Mouse (Mus musculus) cortical plate, adult 2 months (tissue): ENCODE results near the gene Olfr1325. TPM values are rescaled to one million over a fixed set of nuclear protein-coding genes. Genes with fewer than 3 reads are reported as not detected.
"Not testable (repeated sequence)": the region's sequence is repeated elsewhere in the genome, so short reads cannot be mapped to it uniquely, and the experiment has no call there.

Experiments
- H3K27ac ChIP-seq: fragments of 200-500 bp; 2 replicates; pipeline ENCODE4 v1.5.1; 2012; ENCODE audit warnings: low read length, control low read depth, inconsistent platforms; ENCODE audit not compliant: insufficient read depth
- H3K4me1 ChIP-seq: fragments of 200-500 bp; 2 replicates; pipeline ENCODE4 v1.6.1; 2011; ENCODE audit warnings: low read length; ENCODE audit not compliant: control insufficient read depth, insufficient read depth
- H3K4me3 ChIP-seq: fragments of 200-500 bp; 2 replicates; pipeline ENCODE4 v1.5.1; 2011; ENCODE audit warnings: mild to moderate bottlenecking, low read length, control low read depth; ENCODE audit not compliant: insufficient read depth
- CTCF ChIP-seq: fragments of 200-500 bp; IDR thresholded peaks from 2 replicates; pipeline ENCODE4 v1.5.1; 2011; ENCODE audit warnings: mild to moderate bottlenecking, control low read depth, low read length; ENCODE audit not compliant: insufficient read depth; ENCODE audit errors: extremely low read depth
- POLR2A ChIP-seq: fragments of 200-500 bp; IDR thresholded peaks from 2 replicates; pipeline ENCODE4 v1.6.1; 2011; ENCODE audit warnings: mild to moderate bottlenecking, low read length, control low read depth; ENCODE audit not compliant: insufficient read depth; ENCODE audit errors: extremely low read depth
- polyA plus RNA-seq: library from polyadenylated mRNA; depleted of rRNA; stranded (reverse); fragments of >200 nt; gene quantifications from 2 replicates; pipeline ENCODE4 v1.2.3, GENCODE M21; 2012; rRNA removed

Gene Olfr1325
- not detected in 2 replicates for polyA plus RNA-seq

DNA sequence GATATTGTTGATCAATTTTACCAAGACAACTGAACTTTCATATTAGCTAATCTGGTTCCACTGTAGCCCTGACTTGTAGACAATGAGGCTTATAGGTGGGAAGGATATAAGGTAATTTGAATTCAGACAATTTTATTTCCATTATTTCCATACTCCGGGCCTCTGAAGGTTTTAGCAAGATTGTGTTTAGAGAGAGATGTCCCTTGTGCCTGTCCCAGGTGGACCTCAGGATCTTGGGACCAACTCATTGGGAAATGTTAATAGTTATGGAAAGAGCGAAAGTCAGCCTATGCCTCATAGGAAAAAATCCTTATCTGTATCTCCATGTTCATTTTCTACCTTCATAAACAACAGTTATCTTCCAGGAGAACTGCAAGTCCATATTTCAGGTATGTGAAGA is at the start of gene Olfr1325:
Gene Olfr1325, plus strand, starts transcription at position 301 of the 400 bp plus-strand sequence.
- Histone ChIP-seq H3K4me3 (no peak within 1 kb of the TSS), H3K27ac (no peak within 1 kb of the TSS), H3K4me1 (no peaks in the 10 kb centered on the region)
- no peak for TF ChIP-seq POLR2A
- TF ChIP-seq CTCF, result no peak

DNA sequence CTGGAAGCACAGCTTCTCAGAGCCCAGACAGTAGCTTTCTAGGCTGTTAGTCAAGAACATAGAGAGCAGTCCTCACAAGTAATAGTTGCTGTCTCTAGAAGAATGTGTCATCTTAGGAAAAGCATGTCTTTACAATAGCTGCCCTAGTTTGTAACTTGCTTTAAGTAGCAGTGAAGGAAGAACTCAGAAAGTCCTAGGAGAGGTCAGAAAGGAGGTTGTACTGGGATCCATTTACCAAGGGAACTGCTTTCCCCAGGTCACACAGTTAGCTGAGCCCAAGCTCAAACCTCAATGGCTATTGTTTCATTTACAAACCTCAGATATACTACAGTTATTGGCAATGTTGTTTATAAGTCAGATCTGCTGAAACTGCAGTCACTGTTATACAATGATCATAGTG is 17.7 kb upstream of the Olfr1325 start, which contains the start of gene Olfr1326-ps1:
Gene Olfr1326-ps1, minus strand, starts transcription at position 101 of the 400 bp plus-strand sequence.
- TF ChIP-seq POLR2A (no peak), CTCF (no peak)
- no peak within 1 kb of the TSS for H3K27ac ChIP-seq

DNA sequence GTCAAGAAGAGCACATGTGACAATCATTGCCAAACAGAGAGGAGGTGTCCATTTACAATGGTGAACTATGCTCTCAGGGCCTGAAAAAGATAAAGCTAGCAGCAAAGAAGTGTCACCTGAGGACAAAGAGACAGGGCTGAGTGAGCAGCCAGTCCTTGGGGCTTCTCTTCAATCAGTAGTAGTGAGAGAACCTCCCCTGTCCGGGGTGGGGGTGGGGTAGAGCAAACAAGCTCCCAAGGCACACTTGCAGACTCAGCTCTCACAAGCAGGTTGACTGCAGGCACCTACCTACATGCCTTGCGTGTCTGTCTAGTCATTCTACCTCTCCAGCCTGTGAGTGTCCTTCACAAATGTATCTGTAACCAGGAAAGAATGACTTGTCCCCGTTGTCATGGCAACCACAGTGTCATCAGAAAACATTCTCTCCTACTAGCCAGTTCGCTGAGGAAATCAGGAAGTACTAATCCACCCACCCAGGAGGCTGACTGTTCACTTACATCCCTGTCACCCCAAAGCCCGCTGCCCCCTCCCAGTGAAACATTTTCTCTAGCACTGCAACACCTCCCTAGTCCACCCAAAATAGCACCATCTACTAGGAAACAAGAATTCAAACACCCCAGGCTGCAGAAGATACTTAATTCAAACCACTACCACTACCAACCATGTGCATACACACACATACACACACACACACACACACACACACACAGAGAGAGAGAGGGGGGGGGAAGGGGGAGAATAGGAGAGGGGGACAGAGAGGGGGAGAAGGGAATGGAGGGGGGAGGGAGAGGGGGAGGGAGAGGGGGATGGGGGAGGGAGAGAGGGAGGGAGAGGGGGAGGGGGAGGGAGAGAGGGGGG is 53.2 kb downstream of the Olfr1325 start, which contains the start of gene Gm5640:
Gene Gm5640, minus strand, starts transcription at position 170 of the 858 bp plus-strand sequence.
- H3K4me3 ChIP-seq, H3K4me1 ChIP-seq, H3K27ac ChIP-seq: not testable (repeated sequence)

More for the DNA sequence above, 17.7 kb upstream of the Olfr1325 start, which contains the start of gene Olfr1326-ps1:
- no peaks in the 10 kb centered on the region for H3K4me1 ChIP-seq
- H3K4me3 ChIP-seq, result no peak within 1 kb of the TSS

DNA sequence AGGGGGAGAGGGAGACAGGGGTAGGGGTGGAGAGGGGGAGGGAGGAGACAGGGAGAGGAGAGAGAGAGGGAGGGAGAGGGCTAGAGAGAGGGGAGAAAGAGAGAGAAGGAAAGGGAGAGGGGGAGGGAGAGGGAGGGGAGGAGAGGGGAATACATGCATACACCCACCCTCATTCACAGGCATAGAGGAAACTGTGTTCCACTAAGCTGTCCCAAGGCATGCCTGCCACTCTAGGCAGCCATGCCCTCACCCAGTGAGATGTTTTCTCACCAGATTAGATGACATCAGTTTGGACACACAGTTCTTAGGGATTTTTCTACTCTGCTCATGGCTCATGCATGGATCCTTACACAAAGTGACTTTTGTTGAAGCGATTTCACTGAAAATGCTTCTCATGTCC is 53.9 kb downstream of the Olfr1325 start:
- H3K4me1 ChIP-seq, H3K4me3 ChIP-seq: not testable (repeated sequence)

More for the DNA sequence above, 53.9 kb downstream of the Olfr1325 start:
- not testable (repeated sequence) for H3K27ac ChIP-seq

Other genes starting within 250 kb of the Olfr1325 start
- 51.6 and 54.4 TPM in 2 replicates for gene Lage3, start 239.1 kb upstream of the Olfr1325 start, polyA plus RNA-seq
- 82.9 and 83.8 TPM in 2 replicates for gene Ubl4a, start 219.5 kb upstream of the Olfr1325 start, polyA plus RNA-seq
- gene Slc10a3, start 219.3 kb upstream of the Olfr1325 start, polyA plus RNA-seq, result 4.2 and 5.2 TPM in 2 replicates
- gene Fam3a, start 199.4 kb upstream of the Olfr1325 start, polyA plus RNA-seq, result 31.6 TPM in 2 replicates
- gene Ikbkg, start 199.4 kb upstream of the Olfr1325 start, polyA plus RNA-seq, result 21.3 and 22.1 TPM in 2 replicates
- 27.4 and 31.2 TPM in 2 replicates for gene G6pdx, start 163.5 kb upstream of the Olfr1325 start, polyA plus RNA-seq
- gene Gm6880, start 111.3 kb upstream of the Olfr1325 start, polyA plus RNA-seq, result not detected in 2 replicates
- gene Olfr1326-ps1, start 17.8 kb upstream of the Olfr1325 start, polyA plus RNA-seq, result not detected in 2 replicates
- 0.04 and 0.06 TPM in 2 replicates for gene Gm5640, start 53.0 kb downstream of the Olfr1325 start, polyA plus RNA-seq
- gene Gm6890, start 148.2 kb downstream of the Olfr1325 start, polyA plus RNA-seq, result not detected in 2 replicates
- 0.04 and 0.09 TPM in 2 replicates for gene Gm5936, start 244.5 kb downstream of the Olfr1325 start, polyA plus RNA-seq